Mouse (Mus musculus) heart, adult 2 months (tissue): ENCODE data around the gene Gm266. TPM values are rescaled to one million over a fixed set of nuclear protein-coding genes. Genes with fewer than 3 reads are reported as not detected.

Source experiments
- DNase-seq, 2 experiments: peaks; one replicate each; pipeline ENCODE4 v3.0.0; 2021
- H3K27ac ChIP-seq: fragments of 200-600 bp; 2 replicates; pipeline ENCODE4 v1.8.1; 2022
- H3K27me3 ChIP-seq: fragments of 200-500 bp; 2 replicates; pipeline ENCODE4 v1.6.1; 2012; ENCODE audit warnings: mild to moderate bottlenecking, low read length, inconsistent platforms, mixed read lengths; ENCODE audit not compliant: control insufficient read depth, insufficient read depth
- H3K36me3 ChIP-seq: fragments of 200-500 bp; 2 replicates; pipeline ENCODE4 v1.6.1; 2012; ENCODE audit warnings: low read length, inconsistent platforms; ENCODE audit not compliant: control insufficient read depth, insufficient read depth
- H3K4me1 ChIP-seq: fragments of 200-500 bp; 2 replicates; pipeline ENCODE4 v1.6.1; 2011; ENCODE audit warnings: low read length; ENCODE audit not compliant: control insufficient read depth, insufficient read depth
- H3K4me3 ChIP-seq: fragments of 200-600 bp; 2 replicates; pipeline ENCODE4 v1.8.1; 2022
- H3K79me2 ChIP-seq: fragments of 200-500 bp; replicated peaks from 2 replicates; pipeline ENCODE4 v1.6.1; 2012; ENCODE audit warnings: mild to moderate bottlenecking, inconsistent platforms, low read length, moderate library complexity, mixed read lengths; ENCODE audit not compliant: control insufficient read depth, insufficient read depth
- H3K9ac ChIP-seq: fragments of 200-500 bp; 2 replicates; pipeline ENCODE4 v1.6.1; 2012; ENCODE audit warnings: low read depth, mild to moderate bottlenecking, control low read depth, inconsistent platforms, low read length, mixed read lengths
- CTCF ChIP-seq: fragments of 200-600 bp; IDR thresholded peaks from 2 replicates; pipeline ENCODE4 v1.8.1; 2022; ENCODE audit warnings: antibody characterized with exemption, mild to moderate bottlenecking, moderate library complexity
- EP300 ChIP-seq: fragments of 200-500 bp; IDR thresholded peaks from 2 replicates; pipeline ENCODE4 v1.6.1; 2011; ENCODE audit warnings: low read depth, low read length, control low read depth; ENCODE audit not compliant: insufficient read depth
- POLR2A ChIP-seq: fragments of 200-500 bp; IDR thresholded peaks from 2 replicates; pipeline ENCODE4 v1.6.1; 2011; ENCODE audit warnings: mild to moderate bottlenecking, low read depth, low read length, control low read depth; ENCODE audit not compliant: insufficient read depth
- WGBS: fragments of 180-500 bp; shearing (Covaris S2); methylation state at CpG from one replicate; pipeline ENCODE4 v1.1.7; 2018; 5-methylcytosine and 5-hydroxymethylcytosine counted together
- intact Hi-C: fragments of 180-260 bp; cut with DNase I; formaldehyde crosslinking; loops from one replicate; pipeline ENCODE4 v1.15.1; 2025
- polyA plus RNA-seq: library from polyadenylated mRNA; depleted of rRNA; stranded (reverse); fragments of >200 nt; gene quantifications from 2 replicates; pipeline ENCODE4 v1.2.3, GENCODE M21; 2012; rRNA removed
- total RNA-seq, 2 experiments: library from RNA; stranded (reverse); gene quantifications; 2 replicates each; pipeline ENCODE4 v1.2.3; 2021

Gm266 gene
- total and polyA plus RNA-seq, 3 experiments = 0.36 to 0.88 (median 0.39) TPM

DNA sequence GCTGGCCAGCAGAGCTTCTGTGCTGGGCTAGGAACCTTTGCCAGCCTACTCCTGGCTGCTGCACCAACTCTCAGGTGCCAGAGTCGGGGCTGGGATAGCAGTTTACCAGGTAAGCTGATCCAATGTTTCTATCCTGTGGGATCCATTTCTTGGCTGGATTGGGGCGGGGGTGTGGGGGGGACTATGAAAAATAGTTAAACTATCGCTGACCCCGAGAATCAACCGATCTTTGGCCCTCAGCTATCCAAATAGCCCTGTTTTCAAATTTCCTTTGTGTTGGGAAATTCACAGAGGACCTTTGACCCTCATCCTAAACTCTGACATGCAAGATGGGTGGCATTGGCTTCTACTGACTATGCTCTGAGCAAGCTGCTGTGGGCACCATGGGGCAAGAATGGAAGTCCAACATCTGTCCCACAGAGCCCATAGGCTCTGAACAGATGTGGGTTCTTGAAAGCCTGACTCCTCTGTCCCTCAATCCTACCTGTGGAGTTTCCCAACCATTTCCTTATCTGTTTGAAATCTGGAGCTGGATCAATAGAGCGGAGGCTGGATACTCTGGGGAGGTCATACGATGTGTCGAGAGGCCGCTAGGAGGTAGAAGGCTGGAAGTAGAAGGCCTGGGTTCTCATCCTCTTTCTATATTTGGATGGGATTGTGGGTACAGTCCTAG is 44.8 kb downstream of the Gm266 start:
- H3K27me3 ChIP-seq = no peaks in the 10 kb centered on the region
- 89% methylated on average over 9 of the region's 9 CpGs for WGBS
- H3K27ac ChIP-seq = no peak overlapping the region
- H3K79me2 ChIP-seq = no peaks in the 10 kb centered on the region
- DNase-seq = no peak
- no peaks in the 10 kb centered on the region for H3K36me3 ChIP-seq
- no peak overlapping the region for H3K9ac ChIP-seq
- peaks cover 6% of the 10 kb centered on the region for H3K4me1 ChIP-seq
- no peak overlapping the region for H3K4me3 ChIP-seq
- intact Hi-C loops = no loop called here
- TF ChIP-seq POLR2A (no peak), CTCF (no peak), EP300 (no peak)

DNA sequence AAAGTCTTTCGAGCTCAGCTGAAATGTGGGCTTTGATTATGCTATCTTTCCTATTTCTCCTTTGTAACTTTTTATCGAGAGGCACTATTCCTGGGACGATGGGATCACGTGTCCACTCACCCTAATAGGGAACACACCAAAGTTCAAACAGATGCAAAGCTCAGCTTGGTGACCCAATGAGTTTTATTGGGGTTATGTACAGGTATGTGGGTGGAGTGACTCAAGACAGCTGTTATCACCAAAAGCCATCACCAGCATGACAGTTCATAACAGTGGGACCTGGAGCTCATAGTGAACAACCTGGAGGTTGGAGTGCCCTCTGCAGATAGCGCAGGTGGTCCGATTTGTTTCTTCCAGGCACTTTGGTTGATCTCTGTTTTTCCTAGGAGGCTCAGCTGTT is 46.8 kb downstream of the Gm266 start:
- Histone ChIP-seq H3K27ac (no peak overlapping the region), H3K27me3 (no peaks in the 10 kb centered on the region), H3K79me2 (no peaks in the 10 kb centered on the region), H3K4me1 (peaks cover 12% of the 10 kb centered on the region), H3K4me3 (no peak overlapping the region), H3K9ac (no peak overlapping the region), H3K36me3 (no peaks in the 10 kb centered on the region)
- TF ChIP-seq POLR2A (no peak), EP300 (no peak), CTCF (no peak)
- WGBS = 87% methylated on average over 6 of the region's 6 CpGs
- DNase-seq = no peak
- intact Hi-C loops = no loop called here

DNA sequence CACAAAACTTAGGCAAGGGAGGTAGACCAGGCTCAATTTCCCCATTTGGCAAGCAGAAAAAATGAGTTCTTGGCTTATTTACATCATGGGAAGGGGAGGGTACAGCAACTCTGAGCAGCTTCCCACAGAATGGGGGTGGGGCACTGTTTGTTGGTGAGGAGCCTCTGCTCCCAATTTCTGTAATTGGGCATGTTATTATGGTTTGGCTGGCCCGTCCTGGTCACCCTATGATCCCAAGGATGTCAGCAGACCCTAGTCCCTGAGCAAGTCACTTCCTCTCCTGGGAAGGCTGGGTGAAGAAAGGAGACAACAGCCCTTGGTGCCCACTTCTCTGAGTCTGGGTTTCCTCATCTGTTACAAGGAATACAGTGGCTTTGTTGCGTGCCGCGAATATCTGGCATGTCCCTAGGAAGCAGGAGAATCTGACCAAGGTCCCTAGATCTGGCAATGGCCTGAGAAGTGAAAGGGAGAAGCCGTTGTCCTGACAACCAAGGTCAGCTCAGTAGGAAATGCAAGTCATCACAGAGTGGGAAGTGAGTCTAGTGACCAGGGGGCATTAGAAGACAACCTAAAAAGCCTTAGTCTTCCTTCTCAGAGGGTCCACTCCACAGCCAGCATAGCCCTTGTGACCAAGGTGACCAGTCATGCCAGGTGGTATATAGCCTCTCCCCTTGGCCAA is 48.3 kb downstream of the Gm266 start:
- no peaks in the 10 kb centered on the region for H3K27me3 ChIP-seq
- 36% methylated on average over 5 of the region's 5 CpGs for WGBS
- peaks cover 17% of the 10 kb centered on the region for H3K4me1 ChIP-seq
- H3K36me3 ChIP-seq = no peaks in the 10 kb centered on the region
- DNase-seq = no peak
- H3K9ac ChIP-seq = no peak overlapping the region
- no peak overlapping the region for H3K27ac ChIP-seq
- TF ChIP-seq CTCF = no peak
- TF ChIP-seq EP300 = no peak
- no peak for TF ChIP-seq POLR2A
- no peak overlapping the region for H3K4me3 ChIP-seq
- H3K79me2 ChIP-seq = no peaks in the 10 kb centered on the region
- intact Hi-C loops = no loop called here

DNA sequence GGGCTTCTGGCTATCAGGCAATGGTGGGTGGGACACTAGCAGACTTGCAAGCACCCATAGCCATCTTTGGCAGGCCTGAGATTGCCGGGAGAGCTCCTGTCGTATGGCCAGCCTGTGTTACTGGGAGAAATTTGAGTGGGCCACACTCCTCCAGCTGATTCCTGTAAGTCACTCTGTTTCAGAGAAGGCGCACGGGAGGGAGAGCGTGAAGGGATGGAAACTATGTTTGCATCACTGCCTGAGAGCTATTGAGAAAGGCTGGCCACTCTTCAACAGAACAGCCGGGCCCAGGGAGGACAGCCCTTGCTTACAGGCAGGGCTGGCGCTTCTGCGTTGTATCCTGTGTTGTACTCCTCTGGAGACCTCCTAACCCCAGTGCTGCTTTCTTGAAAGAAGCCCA is 49.0 kb downstream of the Gm266 start:
- H3K9ac ChIP-seq = no peak overlapping the region
- no peaks in the 10 kb centered on the region for H3K79me2 ChIP-seq
- intact Hi-C loops = no loop called here
- peak in 1 of 2 experiments; percentile 48 for DNase-seq
- H3K4me3 ChIP-seq = no peak overlapping the region
- no peaks in the 10 kb centered on the region for H3K36me3 ChIP-seq
- 65% methylated on average over 8 of the region's 8 CpGs for WGBS
- TF ChIP-seq POLR2A (no peak), EP300 (no peak), CTCF (no peak)
- H3K27me3 ChIP-seq = no peaks in the 10 kb centered on the region
- H3K4me1 ChIP-seq = peaks cover 15% of the 10 kb centered on the region
- no peak overlapping the region for H3K27ac ChIP-seq

DNA sequence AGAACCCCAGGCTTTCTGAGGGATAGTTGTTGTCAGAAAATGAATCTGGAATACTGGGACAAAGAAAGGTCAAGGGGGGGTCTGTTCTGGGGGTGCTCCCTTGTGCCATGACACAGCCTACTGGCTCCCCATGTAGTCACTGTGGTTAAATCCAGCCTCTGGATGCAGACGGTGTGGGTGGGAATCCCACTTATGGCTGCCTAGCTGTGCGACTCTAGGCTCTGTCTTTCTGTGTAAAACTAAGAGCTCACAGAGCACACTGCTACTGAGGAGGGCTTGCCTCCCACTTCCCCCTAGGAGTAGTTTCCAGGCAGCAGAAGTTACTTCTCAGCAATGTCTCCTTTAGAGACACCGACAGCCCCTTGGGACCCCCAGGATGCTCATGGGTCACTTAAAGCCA is 49.5 kb downstream of the Gm266 start:
- intact Hi-C loops = no loop called here
- no peaks in the 10 kb centered on the region for H3K27me3 ChIP-seq
- H3K36me3 ChIP-seq = no peaks in the 10 kb centered on the region
- H3K4me1 ChIP-seq = peaks cover 16% of the 10 kb centered on the region
- DNase-seq = no peak
- no peaks in the 10 kb centered on the region for H3K79me2 ChIP-seq
- TF ChIP-seq POLR2A = no peak
- TF ChIP-seq CTCF = no peak
- TF ChIP-seq EP300 = no peak
- no peak overlapping the region for H3K27ac ChIP-seq
- 77% methylated on average over 3 of the region's 3 CpGs for WGBS
- H3K9ac ChIP-seq = no peak overlapping the region
- H3K4me3 ChIP-seq = no peak overlapping the region

DNA sequence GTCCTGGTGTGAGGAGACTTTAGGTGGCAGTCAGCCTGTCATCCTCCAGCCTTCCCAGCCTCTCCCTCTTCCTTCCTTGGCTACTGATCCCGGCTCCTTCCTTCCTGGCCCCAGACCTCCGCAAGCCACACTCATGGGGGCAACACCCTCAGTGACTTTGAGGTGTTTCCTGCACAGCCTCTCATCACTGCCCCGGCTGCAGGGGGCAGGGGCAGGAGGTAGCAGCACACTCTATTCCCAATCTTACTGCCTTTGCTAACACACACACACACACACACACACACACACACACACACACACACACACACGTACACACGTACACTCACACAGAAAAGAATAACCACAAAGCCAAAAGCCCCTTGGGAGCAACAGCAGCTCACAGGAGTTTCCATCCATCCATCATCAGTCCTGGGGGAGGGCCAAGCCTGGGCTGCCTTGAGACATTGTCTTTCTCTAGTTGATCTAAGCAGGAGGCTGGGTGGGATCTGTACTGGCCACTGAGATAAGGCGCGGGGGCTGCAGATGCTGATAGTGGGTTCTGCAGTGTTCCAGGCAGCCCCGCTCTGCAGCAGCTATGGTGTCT is 50.8 kb downstream of the Gm266 start:
- TF ChIP-seq POLR2A (no peak), EP300 (no peak), CTCF (no peak)

More for the DNA sequence above, 50.8 kb downstream of the Gm266 start:
- Histone ChIP-seq H3K27ac (peak overlapping the region; percentile 38), H3K4me1 (peaks cover 24% of the 10 kb centered on the region), H3K9ac (no peak overlapping the region), H3K36me3 (no peaks in the 10 kb centered on the region), H3K4me3 (no peak overlapping the region), H3K27me3 (no peaks in the 10 kb centered on the region), H3K79me2 (no peaks in the 10 kb centered on the region)
- intact Hi-C loops = no loop called here
- DNase-seq = no peak
- 32% methylated on average over 8 of the region's 8 CpGs for WGBS

Other genes with a start within 250 kb of the Gm266 start
- gene Amn, start 214.7 kb downstream of the Gm266 start, total RNA-seq = not detected
- gene Amn, start 214.7 kb downstream of the Gm266 start, polyA plus RNA-seq = not detected in 2 replicates
- gene Cdc42bpb, start 108.1 kb downstream of the Gm266 start, total RNA-seq = 10 to 100 TPM; 55.3 to 58.5 TPM
- 105 and 106 TPM in 2 replicates for gene Cdc42bpb, start 108.1 kb downstream of the Gm266 start, polyA plus RNA-seq
- gene Lbhd2, start 79.0 kb downstream of the Gm266 start, total RNA-seq = not detected
- gene Lbhd2, start 79.0 kb downstream of the Gm266 start, polyA plus RNA-seq = not detected in 2 replicates
- gene Exoc3l4, start 68.8 kb downstream of the Gm266 start, total RNA-seq = 1 to 10 TPM; 2.5 to 2.7 TPM
- 9.2 and 10.9 TPM in 2 replicates for gene Exoc3l4, start 68.8 kb downstream of the Gm266 start, polyA plus RNA-seq
- gene Tnfaip2, start 43.4 kb downstream of the Gm266 start, total RNA-seq = 10 to 100 TPM; 40.9 to 52.1 TPM
- gene Tnfaip2, start 43.4 kb downstream of the Gm266 start, polyA plus RNA-seq = 40.2 and 52.0 TPM in 2 replicates
- 100 to 1,000 TPM; 160 to 170 TPM for gene Eif5, start 52.2 kb upstream of the Gm266 start, total RNA-seq
- 39.4 and 85.3 TPM in 2 replicates for gene Eif5, start 52.2 kb upstream of the Gm266 start, polyA plus RNA-seq
- gene Mark3, start 88.7 kb upstream of the Gm266 start, total RNA-seq = 10 to 100 TPM; 50.6 to 52.5 TPM
- gene Mark3, start 88.7 kb upstream of the Gm266 start, polyA plus RNA-seq = 18.1 and 28.2 TPM in 2 replicates
- 10 to 100 TPM; 65.3 to 81.4 TPM for gene Ckb, start 186.5 kb upstream of the Gm266 start, total RNA-seq
- gene Ckb, start 186.5 kb upstream of the Gm266 start, polyA plus RNA-seq = 115 and 120 TPM in 2 replicates
- 1 to 10 TPM; 4.5 to 5.4 TPM for gene Trmt61a, start 192.3 kb upstream of the Gm266 start, total RNA-seq
- gene Trmt61a, start 192.3 kb upstream of the Gm266 start, polyA plus RNA-seq = 7.6 and 11.8 TPM in 2 replicates
- gene Bag5, start 227.4 kb upstream of the Gm266 start, total RNA-seq = 10 to 100 TPM; 18.8 to 22.8 TPM
- gene Bag5, start 227.4 kb upstream of the Gm266 start, polyA plus RNA-seq = 9.8 and 15.9 TPM in 2 replicates
- 10 to 100 TPM; 32.0 to 36.3 TPM for gene Apopt1, start 227.4 kb upstream of the Gm266 start, total RNA-seq
- 31.4 and 31.7 TPM in 2 replicates for gene Apopt1, start 227.4 kb upstream of the Gm266 start, polyA plus RNA-seq